Mouse (Mus musculus) urinary bladder, postnatal 14 days (tissue): ENCODE data around the gene Gm20388.
"Not testable (repeated sequence)": the region's sequence is repeated elsewhere in the genome, so short reads cannot be mapped to it uniquely, and the experiment has no call there.

Experiments
- DNase-seq: peaks from one replicate; pipeline ENCODE4 v3.0.0; 2021; ENCODE audit warnings: low spot score

The Gm20388 gene

GRCm38 (mm10) chr8:123993997-123994396, 4083.4 kb downstream of the Gm20388 start:
- DNase-seq = peak; percentile 47

GRCm38 (mm10) chr8:123999568-123999967, 4088.9 kb downstream of the Gm20388 start:
- DNase-seq = no peak

DNA sequence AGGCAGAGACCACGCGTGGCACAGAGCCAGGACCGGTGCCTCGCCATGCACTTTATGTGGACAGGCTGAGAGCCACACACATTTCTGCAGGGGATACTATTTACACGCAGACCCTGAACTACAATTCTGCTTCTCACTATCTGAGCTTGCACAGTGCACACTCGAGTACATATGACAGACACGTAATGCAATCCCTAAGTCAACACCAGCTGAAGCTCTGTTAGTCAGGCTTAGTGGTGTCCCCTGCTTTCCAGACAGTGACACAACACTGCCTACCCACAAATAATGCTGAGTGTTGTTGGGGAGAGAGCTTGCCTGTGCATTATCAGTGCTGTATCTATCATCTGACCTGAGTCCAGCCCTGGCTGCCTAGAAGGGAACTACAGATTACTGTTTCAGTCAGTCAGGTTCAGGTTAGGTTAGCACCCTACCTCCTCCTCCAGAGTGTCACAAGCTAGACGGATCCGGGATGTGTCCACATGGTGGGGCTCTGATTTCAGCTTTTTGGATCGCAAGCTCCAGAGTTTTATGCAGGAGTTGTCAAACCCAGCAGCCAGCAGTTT, 4092.0 kb downstream of the Gm20388 start:
- no peak for DNase-seq

DNA sequence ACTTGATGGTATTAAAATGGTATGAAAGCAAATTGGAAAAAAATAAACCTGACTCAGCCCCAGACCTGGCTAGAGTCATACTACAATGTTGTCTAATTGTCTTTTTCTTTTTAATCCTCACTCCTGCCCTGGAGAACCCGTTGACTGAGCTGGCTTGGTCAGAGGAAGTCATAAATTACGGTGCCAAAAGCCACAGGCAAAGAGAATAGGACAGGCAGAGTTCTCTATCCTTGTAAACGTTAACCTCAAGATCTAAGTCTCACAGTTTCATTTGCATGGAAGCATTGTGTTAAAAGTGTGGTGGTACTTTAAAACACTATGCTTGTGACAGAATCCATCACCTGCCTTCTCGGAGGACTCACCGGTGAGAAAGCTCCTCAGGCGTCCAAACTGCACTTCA, 4097.2 kb downstream of the Gm20388 start:
- DNase-seq = no peak

- no peak for DNase-seq
Measured at GRCm38 (mm10) chr8:124011580-124011979, 4100.9 kb downstream of the Gm20388 start.

- DNase-seq = no peak
Measured at GRCm38 (mm10) chr8:124011989-124012586, 4101.4 kb downstream of the Gm20388 start.

DNA sequence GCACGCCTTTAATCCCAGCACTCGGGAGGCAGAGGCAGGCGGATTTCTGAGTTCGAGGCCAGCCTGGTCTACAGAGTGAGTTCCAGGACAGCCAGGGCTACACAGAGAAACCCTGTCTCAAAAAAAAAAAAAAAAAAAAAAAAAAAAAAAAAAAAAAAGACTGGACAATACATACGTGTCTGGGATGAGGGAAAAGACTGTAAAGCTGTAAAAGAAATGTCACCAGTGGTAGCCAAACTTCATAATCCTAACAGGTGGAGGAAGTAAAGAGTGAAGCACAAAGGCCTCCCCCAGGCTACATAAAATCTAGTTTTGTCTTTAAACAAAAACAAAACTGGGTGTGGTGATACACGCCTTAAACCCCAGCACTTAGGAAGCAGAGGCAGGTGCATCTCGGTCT, 4103.7 kb downstream of the Gm20388 start:
- DNase-seq = not testable (repeated sequence)

- DNase-seq = no peak
Measured at GRCm38 (mm10) chr8:124014751-124015150, 4104.1 kb downstream of the Gm20388 start.

DNA sequence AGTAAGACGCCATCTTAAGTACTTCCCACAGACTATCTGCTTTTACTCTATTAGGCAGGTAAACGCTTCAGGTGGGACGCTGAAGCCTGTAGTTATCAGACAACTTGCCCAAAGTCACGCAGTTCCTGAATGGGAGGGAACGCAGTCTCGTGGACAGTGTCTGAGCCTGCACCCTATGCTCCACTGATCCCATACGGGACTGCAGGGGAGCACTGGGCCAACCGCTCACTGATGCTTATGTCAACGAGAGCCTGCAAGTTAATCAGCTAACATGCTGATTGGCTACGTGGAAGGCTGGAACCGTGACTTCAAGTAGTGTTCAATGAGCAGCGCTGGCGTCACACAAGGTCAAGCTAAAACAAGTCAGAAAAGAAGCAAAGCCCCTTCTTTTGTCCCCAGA, 4109.1 kb downstream of the Gm20388 start:
- peak; percentile 14 for DNase-seq

DNA sequence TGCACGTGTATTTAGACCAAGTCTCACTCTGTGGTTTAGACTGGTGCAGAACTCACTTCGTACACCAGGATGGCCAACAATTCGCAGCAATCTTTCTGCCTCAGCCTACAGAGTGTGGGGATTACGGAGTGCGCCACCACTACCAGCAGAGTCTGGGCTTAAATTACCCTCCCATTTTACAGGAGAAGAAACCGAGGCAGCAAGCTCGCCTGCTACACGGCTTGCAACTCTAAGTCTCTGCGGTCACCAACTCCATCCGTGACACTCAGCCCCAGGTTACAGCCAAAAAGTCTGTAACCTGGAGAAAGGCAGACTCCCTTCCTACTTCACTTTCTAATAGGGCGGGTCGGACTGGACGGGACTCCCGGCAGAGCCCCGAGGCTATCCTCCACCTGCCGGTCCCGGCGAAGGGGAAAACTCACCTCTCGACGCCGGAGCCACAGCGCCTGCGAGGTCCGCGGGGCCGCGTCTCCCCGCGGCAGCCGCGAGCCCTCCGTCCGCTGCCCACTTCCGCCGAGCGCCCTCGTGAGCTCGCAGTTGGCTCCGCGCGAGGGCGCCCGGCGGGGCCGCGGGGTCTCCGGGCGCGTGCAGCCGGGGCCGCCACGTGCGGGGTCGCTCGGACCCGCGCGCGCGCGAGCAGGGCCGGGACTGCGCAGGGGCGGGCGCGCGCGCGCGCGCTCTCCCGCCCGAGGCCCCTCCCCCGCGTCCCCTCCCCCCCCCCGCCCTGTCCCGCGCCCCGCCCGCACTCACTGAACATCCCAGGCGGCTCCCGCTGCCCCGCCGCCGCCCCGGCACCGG, 4110.0 kb downstream of the Gm20388 start:
- peak; percentile 57 for DNase-seq

- DNase-seq = peak; percentile 94
Measured at GRCm38 (mm10) chr8:124021237-124022227, 4110.9 kb downstream of the Gm20388 start, which contains the start of the genes Taf5l and Urb2. Taf5l (minus strand) TSS chr8:124021397. Urb2 (plus strand) TSS chr8:124021508.

GRCm38 (mm10) chr8:124026265-124026664, 4115.6 kb downstream of the Gm20388 start:
- DNase-seq = not testable (repeated sequence)

GRCm38 (mm10) chr8:124027831-124028230, 4117.2 kb downstream of the Gm20388 start:
- DNase-seq = no peak

DNA sequence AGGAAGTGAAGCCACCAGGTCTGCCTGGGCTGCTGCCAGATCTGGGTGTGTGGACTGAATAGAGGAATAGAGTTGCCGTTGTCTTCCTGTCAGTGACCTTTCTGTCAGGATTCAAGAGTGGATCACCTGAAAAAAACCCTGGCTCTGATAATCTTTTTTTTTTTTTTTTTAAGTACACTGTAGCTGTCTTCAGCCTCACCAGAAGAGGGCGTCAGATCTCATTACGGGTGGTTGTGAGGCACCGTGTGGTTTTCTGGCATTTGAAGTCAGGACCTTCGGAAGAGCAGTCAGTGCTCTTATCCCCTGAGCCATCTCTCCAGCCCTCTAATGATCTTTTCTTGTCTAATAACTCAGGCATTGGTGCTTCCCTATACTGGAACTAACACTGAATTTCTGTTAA, 4122.8 kb downstream of the Gm20388 start:
- no peak for DNase-seq

DNA sequence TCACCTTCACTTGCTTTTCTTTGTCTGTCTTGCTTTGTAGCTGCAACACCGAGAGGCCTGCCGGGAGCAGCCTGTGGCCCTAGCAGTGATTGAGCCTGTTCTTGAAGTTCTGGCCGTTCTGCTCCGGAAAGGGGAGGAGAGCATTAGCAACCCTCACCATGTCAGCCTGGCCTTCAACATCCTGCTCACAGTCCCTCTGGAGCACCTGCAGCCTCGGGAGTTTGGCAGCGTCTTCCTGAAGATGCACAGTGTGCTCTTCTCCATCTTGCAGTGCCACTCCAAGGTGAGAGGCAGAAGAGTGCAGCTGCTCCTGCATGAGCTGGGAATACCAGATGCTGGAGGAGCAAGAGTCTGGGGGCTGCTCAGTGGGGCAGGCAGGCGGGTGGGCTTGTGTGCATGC, 4127.5 kb downstream of the Gm20388 start:
- no peak for DNase-seq

DNA sequence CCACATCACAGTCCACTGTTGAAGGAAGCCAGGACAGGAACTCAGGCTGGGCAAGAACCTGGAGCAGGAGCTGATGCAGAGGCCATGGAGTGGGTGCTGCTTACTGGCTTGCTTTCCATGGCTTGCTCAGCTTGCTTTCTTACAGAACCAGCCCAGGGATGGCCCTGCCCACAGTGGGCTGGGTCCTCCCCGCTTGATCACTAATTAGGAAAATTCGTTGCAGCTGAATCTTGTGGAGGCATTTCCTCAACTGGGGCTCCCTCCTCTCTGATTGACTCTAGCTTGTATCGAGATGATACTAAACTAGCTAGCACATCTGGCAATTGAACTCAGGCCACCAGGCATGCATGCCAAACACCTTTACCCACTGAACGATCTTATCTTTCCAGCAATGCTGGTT, 4128.7 kb downstream of the Gm20388 start:
- no peak for DNase-seq

GRCm38 (mm10) chr8:124042201-124042600, 4131.6 kb downstream of the Gm20388 start:
- no peak for DNase-seq

DNA sequence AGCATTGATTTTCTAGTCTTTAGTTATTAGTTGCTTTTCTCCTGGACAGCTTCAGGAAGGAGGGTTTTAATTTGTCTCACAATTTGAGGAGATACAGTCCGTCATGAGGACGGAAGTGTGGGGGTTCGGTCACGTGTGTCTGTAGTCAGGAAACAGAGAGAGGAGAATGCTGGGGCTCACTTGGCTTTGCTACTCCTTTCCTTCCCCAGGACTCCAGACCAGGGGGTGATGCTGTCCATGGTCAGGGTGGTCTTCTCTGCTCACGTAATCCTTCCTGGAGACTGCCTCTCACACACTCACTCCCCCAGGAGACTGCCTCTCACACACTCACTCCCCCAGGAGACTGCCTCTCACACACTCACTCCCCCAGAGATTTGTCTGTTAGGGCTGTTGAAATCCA, 4133.8 kb downstream of the Gm20388 start:
- DNase-seq = no peak

GRCm38 (mm10) chr8:124044931-124045330, 4134.3 kb downstream of the Gm20388 start:
- DNase-seq = no peak

DNA sequence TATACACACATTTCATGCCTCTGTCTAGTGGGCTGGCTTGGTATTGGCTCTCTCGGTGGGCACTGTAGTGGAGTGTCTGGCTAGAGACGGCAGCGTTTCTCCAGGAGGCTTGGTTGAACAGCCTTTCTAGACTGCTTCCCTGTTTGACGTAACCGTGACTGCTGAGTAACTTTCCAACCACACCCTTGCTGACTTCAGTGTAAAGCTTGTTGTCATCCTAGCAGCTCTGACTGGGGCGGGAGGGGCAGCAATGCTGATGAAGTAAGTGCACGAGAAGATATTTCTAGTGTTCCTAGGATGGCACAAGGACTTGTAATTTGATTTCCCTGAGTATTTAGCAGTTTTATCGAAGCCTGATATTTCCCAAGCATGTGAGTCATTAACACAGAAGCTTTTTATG, 4135.2 kb downstream of the Gm20388 start:
- peak; percentile 18 for DNase-seq

DNA sequence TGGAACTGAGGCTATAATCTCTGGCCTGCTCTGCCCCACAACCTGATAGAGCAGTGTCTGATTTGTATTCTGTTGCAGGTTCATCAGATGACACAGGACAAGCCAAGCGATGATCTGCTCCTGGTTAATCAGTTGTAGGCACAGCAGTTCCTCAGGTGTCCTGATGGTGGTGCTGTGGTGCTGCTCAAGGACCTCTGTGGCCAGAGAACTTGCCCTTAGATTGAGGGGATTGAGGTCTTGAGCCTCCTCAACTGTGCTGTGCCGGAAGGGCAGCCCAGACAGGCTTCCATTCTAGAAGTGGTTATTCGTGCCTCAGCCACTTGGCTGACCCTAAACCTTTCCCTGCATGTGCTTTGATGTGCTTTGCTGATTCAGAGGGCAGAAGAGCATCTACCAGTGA, 4141.5 kb downstream of the Gm20388 start:
- DNase-seq = peak; percentile 74

DNA sequence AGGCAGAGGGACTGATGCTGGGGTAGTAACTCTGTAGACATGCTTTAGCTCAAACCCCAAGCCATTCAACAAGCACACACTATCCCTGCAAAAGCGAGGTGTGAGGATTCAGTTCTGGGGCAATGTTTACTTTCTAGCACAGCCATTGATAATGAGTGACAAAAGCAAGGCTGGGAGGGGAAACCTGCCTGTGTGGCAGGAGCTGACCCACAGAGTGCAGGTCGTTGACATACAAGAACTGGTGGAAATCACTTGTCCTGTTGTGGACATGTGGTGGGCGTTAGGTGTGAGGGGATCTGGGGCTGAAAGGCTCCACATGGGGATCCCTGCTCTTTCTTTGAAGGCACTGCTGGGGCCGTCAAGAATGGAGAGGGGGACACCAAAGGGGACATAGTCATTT, 4141.9 kb downstream of the Gm20388 start:
- DNase-seq = no peak
